30 mouse cellular contexts compared by ENCODE assay signal in genomic region chr7:30192088-30192487, GRCm38 (mm10). TPM values are rescaled to one million over a fixed set of nuclear protein-coding genes. Genes with fewer than 3 reads are reported as not detected.
DNase-seq lines count a peak whose midpoint lies in the region; ATAC-seq and TF ChIP-seq lines count a peak whose summit lies in the region.
"Had no signal": no experiment of that assay in that cellular context is flagged by ENCODE, and none has a peak within 500 bp of the region (broad histone marks: within the 10 kb centered on the region; RNA-seq: fewer than 3 reads in every experiment).

No protein-coding gene starts in this region.

- no peaks in the 10 kb centered on the region for H3K9me3 ChIP-seq in forebrain, embryonic 10.5 days
- no peaks in the 10 kb centered on the region for H3K9me3 ChIP-seq in forebrain, embryonic 11.5 days (ENCODE audit: control insufficient read depth, low read length)
- no peaks in the 10 kb centered on the region for H3K9me3 ChIP-seq in kidney, postnatal 0 days (replicated peaks; ENCODE audit: low read length)
- H3K9me3 ChIP-seq in ES-E14 (ENCODE audit: control insufficient read depth, insufficient read depth, low read depth, low read length), result no peaks in the 10 kb centered on the region
- H3K9me3 ChIP-seq in limb, embryonic 13.5 days, result no peaks in the 10 kb centered on the region
- H3K9me3 ChIP-seq: forebrain, embryonic 15.5 days; hindbrain, embryonic 13.5 days; limb, embryonic 15.5 days; lung, embryonic 15.5 days; megakaryocyte, embryonic 14.5 days; midbrain, embryonic 15.5 days; neural tube, embryonic 12.5 days had no signal

- H3K4me1 ChIP-seq in forebrain, embryonic 10.5 days, result peaks cover 29% of the 10 kb centered on the region
- H3K4me1 ChIP-seq in forebrain, embryonic 11.5 days (replicated peaks; ENCODE audit: control insufficient read depth, insufficient read depth, low read length), result peaks cover 10% of the 10 kb centered on the region
- H3K4me1 ChIP-seq in kidney, postnatal 0 days (replicated peaks; ENCODE audit: insufficient read depth, low read length), result peaks cover 20% of the 10 kb centered on the region
- peaks cover 4 to 20% of the 10 kb centered on the region in 2 experiments; a peak in 3 of 4 replicates for H3K4me1 ChIP-seq in ES-E14 (ENCODE audit: control insufficient read depth in 2 of 2, insufficient read depth in 2 of 2, low read length in 2 of 2, poor library complexity in 1 of 2)
- H3K4me1 ChIP-seq in limb, embryonic 13.5 days, result peaks cover 19% of the 10 kb centered on the region

- H3K4me3 ChIP-seq in forebrain, embryonic 10.5 days, result peak overlapping the region; percentile 78
- H3K4me3 ChIP-seq in forebrain, embryonic 11.5 days (ENCODE audit: low read depth, low read length), result no peak overlapping the region
- no peak overlapping the region for H3K4me3 ChIP-seq in kidney, postnatal 0 days (replicated peaks; ENCODE audit: low read depth, low read length)
- H3K4me3 ChIP-seq in ES-E14 (ENCODE audit: insufficient read depth in 1 of 2, low read depth in 1 of 2, low read length in 2 of 2, poor library complexity in 1 of 2, severe bottlenecking in 1 of 2), result peak overlapping the region; percentile 80 to 86; a peak in 3 of 4 replicates
- no peak overlapping the region for H3K4me3 ChIP-seq in limb, embryonic 13.5 days
- H3K4me3 ChIP-seq: neural tube, embryonic 12.5 days had no signal

- H3K36me3 ChIP-seq in forebrain, embryonic 10.5 days (replicated peaks), result peaks cover 55% of the 10 kb centered on the region
- H3K36me3 ChIP-seq in forebrain, embryonic 11.5 days (ENCODE audit: control insufficient read depth, insufficient read depth, low read length), result peaks cover 4% of the 10 kb centered on the region
- peaks cover 40% of the 10 kb centered on the region for H3K36me3 ChIP-seq in kidney, postnatal 0 days (ENCODE audit: insufficient read depth, low read length)
- H3K36me3 ChIP-seq in ES-E14 (ENCODE audit: control insufficient read depth, insufficient read depth, low read length, poor library complexity, severe bottlenecking), result peaks cover 36% of the 10 kb centered on the region
- peaks cover 52% of the 10 kb centered on the region for H3K36me3 ChIP-seq in limb, embryonic 13.5 days

- H3K27me3 ChIP-seq in forebrain, embryonic 10.5 days (ENCODE audit: poor library complexity, severe bottlenecking), result no peaks in the 10 kb centered on the region
- H3K27me3 ChIP-seq in forebrain, embryonic 11.5 days (ENCODE audit: control insufficient read depth, insufficient read depth, low read length), result no peaks in the 10 kb centered on the region
- H3K27me3 ChIP-seq in kidney, postnatal 0 days (ENCODE audit: insufficient read depth, low read length), result no peaks in the 10 kb centered on the region
- H3K27me3 ChIP-seq in limb, embryonic 13.5 days, result no peaks in the 10 kb centered on the region
- H3K27me3 ChIP-seq: CH12.LX; forebrain, embryonic 15.5 days; hindbrain, embryonic 13.5 days; limb, embryonic 15.5 days; lung, embryonic 15.5 days; megakaryocyte, embryonic 14.5 days; midbrain, embryonic 15.5 days; neural tube, embryonic 12.5 days had no signal

- H3K27ac ChIP-seq in forebrain, embryonic 10.5 days, result no peak overlapping the region
- H3K27ac ChIP-seq in forebrain, embryonic 11.5 days (ENCODE audit: low read depth, low read length), result no peak overlapping the region
- H3K27ac ChIP-seq in kidney, postnatal 0 days, result no peak overlapping the region
- no peak overlapping the region for H3K27ac ChIP-seq in ES-E14 (ENCODE audit: insufficient read depth, low read depth, low read length, poor library complexity, severe bottlenecking)
- H3K27ac ChIP-seq in limb, embryonic 13.5 days, result no peak overlapping the region
- H3K27ac ChIP-seq: forebrain, embryonic 15.5 days; hindbrain, embryonic 13.5 days; limb, embryonic 15.5 days; liver, embryonic 14.5 days; lung, embryonic 15.5 days; midbrain, embryonic 15.5 days; neural tube, embryonic 12.5 days had no signal

- DNase-seq in forebrain, embryonic 10.5 days (ENCODE audit: extremely low spot score, low spot score), result no peak
- DNase-seq in forebrain, embryonic 11.5 days (ENCODE audit: low spot score), result no peak
- no peak for DNase-seq in kidney, postnatal 0 days (ENCODE audit: low spot score)
- no peak for DNase-seq in kidney, adult 9 months
- DNase-seq in ES-E14 (ENCODE audit: low read depth, low spot score), result no peak
- DNase-seq: adrenal gland, postnatal 36 days; B cell, adult 2 months; cerebellum, postnatal 36 days; gastrocnemius, postnatal 10 days; heart, adult 11 months; heart, postnatal 10 days; kidney, adult 11 months; kidney, postnatal 36 days; layer of hippocampus, postnatal 36 days; lung, postnatal 36 days; retina, postnatal 1 day; right cerebral cortex, postnatal 4 days; thymus, adult 18-20 months; thymus, postnatal 36 days had no signal

- no peak for TF ChIP-seq CTCF in kidney, postnatal 0 days (IDR thresholded peaks at IDR 0.05; ENCODE audit: low read depth)

- no peak overlapping the region for H3K4me2 ChIP-seq in forebrain, embryonic 11.5 days (ENCODE audit: low read depth, low read length, severe bottlenecking)
- H3K4me2 ChIP-seq in kidney, postnatal 0 days (ENCODE audit: low read length), result 0 out of 2 replicates have a peak overlapping the region, but pooled peaks have one; percentile 83
- H3K4me2 ChIP-seq in limb, embryonic 13.5 days (replicated peaks), result peak overlapping the region; percentile 75

- H3K9ac ChIP-seq in forebrain, embryonic 11.5 days (ENCODE audit: low read length), result no peak overlapping the region
- no peak overlapping the region for H3K9ac ChIP-seq in kidney, postnatal 0 days (ENCODE audit: low read depth, low read length)
- 0 out of 2 replicates have a peak overlapping the region, but pooled peaks have one; percentile 60 for H3K9ac ChIP-seq in ES-E14 (ENCODE audit: insufficient read depth, low read depth, low read length, poor library complexity, severe bottlenecking)
- no peak overlapping the region for H3K9ac ChIP-seq in limb, embryonic 13.5 days
- H3K9ac ChIP-seq: limb, embryonic 15.5 days; liver, embryonic 14.5 days; midbrain, embryonic 15.5 days had no signal

- 89% methylated on average over 12 of the region's 12 CpGs for WGBS in forebrain, embryonic 10.5 days
- 91% methylated on average over 12 of the region's 12 CpGs for WGBS in forebrain, embryonic 11.5 days
- WGBS in kidney, postnatal 0 days, result 83% methylated on average over 12 of the region's 12 CpGs
- WGBS in limb, embryonic 13.5 days, result 90% methylated on average over 12 of the region's 12 CpGs

- in situ Hi-C loops in ES-E14 (cut with MboI; ENCODE audit: low sequenced_read_pairs in 2 of 2, unreplicated experiment in 2 of 2), result no loop called here

- no peak for ATAC-seq in forebrain, embryonic 11.5 days (replicated peaks; ENCODE audit: low FRiP score)
- no peak for ATAC-seq in kidney, postnatal 0 days (replicated peaks; ENCODE audit: low FRiP score, low read depth)
- no peak for ATAC-seq in limb, embryonic 13.5 days (ENCODE audit: low FRiP score, low read depth)
- ATAC-seq in granulocyte monocyte progenitor cell, adult 5-6 weeks (replicated peaks; ENCODE audit: poor library complexity, severe bottlenecking), result no peak
- ATAC-seq: forebrain, embryonic 15.5 days; midbrain, embryonic 15.5 days had no signal

RNA-seq across cellular contexts. Expression of gene Capns1, which starts 6.5 kb away (rescaled TPM):
- polyA plus RNA-seq in forebrain, embryonic 10.5 days (2016; fragmentation: Nextera tagmentation; extraction: Ambion mirVana), result 45.9 and 51.2 TPM in 2 replicates
- 39.7 and 47.7 TPM in 2 replicates for polyA plus RNA-seq in forebrain, embryonic 11.5 days (2014; fragmentation: Nextera tagmentation; extraction: Ambion mirVana)
- polyA plus RNA-seq in kidney, postnatal 0 days (2015; fragmentation: Nextera tagmentation; extraction: Ambion mirVana), result 121 and 122 TPM in 2 replicates
- total RNA-seq in ES-E14 (2012; rRNA removed), result 160 and 164 TPM in 2 replicates
- 94.9 and 100 TPM in 2 replicates for polyA plus RNA-seq in limb, embryonic 13.5 days (2015; fragmentation: Nextera tagmentation; extraction: Ambion mirVana)
- total RNA-seq in granulocyte monocyte progenitor cell, adult 5-6 weeks (2014; fragmentation: Nextera tagmentation), result 236 and 240 TPM in 2 replicates
- 176 and 196 TPM in 2 replicates for total RNA-seq in granulocyte monocyte progenitor cell, adult 5-6 weeks (2017)

RNA-seq across cellular contexts. Expression of gene Cox7a1, which starts 8.1 kb away (rescaled TPM):
- polyA plus RNA-seq in forebrain, embryonic 10.5 days (2016; fragmentation: Nextera tagmentation; extraction: Ambion mirVana), result 4.0 and 4.5 TPM in 2 replicates
- 3.5 and 3.9 TPM in 2 replicates for polyA plus RNA-seq in forebrain, embryonic 11.5 days (2014; fragmentation: Nextera tagmentation; extraction: Ambion mirVana)
- polyA plus RNA-seq in kidney, postnatal 0 days (2015; fragmentation: Nextera tagmentation; extraction: Ambion mirVana), result 32.9 and 43.0 TPM in 2 replicates
- total RNA-seq in ES-E14 (2012; rRNA removed), result 54.8 and 57.8 TPM in 2 replicates
- polyA plus RNA-seq in limb, embryonic 13.5 days (2015; fragmentation: Nextera tagmentation; extraction: Ambion mirVana), result 1.8 and 2.4 TPM in 2 replicates
- not detected in 2 replicates for total RNA-seq in granulocyte monocyte progenitor cell, adult 5-6 weeks (2014; fragmentation: Nextera tagmentation)
- total RNA-seq in granulocyte monocyte progenitor cell, adult 5-6 weeks (2017), result 1.5 TPM in 1 of 2 replicates, not detected in the other

RNA-seq across cellular contexts. Expression of gene Zfp146, which starts 22.5 kb away (rescaled TPM):
- polyA plus RNA-seq in forebrain, embryonic 10.5 days (2016; fragmentation: Nextera tagmentation; extraction: Ambion mirVana), result 20.3 and 21.1 TPM in 2 replicates
- polyA plus RNA-seq in forebrain, embryonic 11.5 days (2014; fragmentation: Nextera tagmentation; extraction: Ambion mirVana), result 14.0 and 15.5 TPM in 2 replicates
- polyA plus RNA-seq in kidney, postnatal 0 days (2015; fragmentation: Nextera tagmentation; extraction: Ambion mirVana), result 10.6 and 11.4 TPM in 2 replicates
- total RNA-seq in ES-E14 (2012; rRNA removed), result 35.0 and 37.9 TPM in 2 replicates
- polyA plus RNA-seq in limb, embryonic 13.5 days (2015; fragmentation: Nextera tagmentation; extraction: Ambion mirVana), result 22.2 and 22.4 TPM in 2 replicates
- 52.0 and 61.0 TPM in 2 replicates for total RNA-seq in granulocyte monocyte progenitor cell, adult 5-6 weeks (2014; fragmentation: Nextera tagmentation)
- total RNA-seq in granulocyte monocyte progenitor cell, adult 5-6 weeks (2017), result 80.7 and 101 TPM in 2 replicates

RNA-seq across cellular contexts. Expression of gene Polr2i, which starts 39.7 kb away (rescaled TPM):
- polyA plus RNA-seq in forebrain, embryonic 10.5 days (2016; fragmentation: Nextera tagmentation; extraction: Ambion mirVana), result 163 and 169 TPM in 2 replicates
- polyA plus RNA-seq in forebrain, embryonic 11.5 days (2014; fragmentation: Nextera tagmentation; extraction: Ambion mirVana), result 166 and 167 TPM in 2 replicates
- 148 and 157 TPM in 2 replicates for polyA plus RNA-seq in kidney, postnatal 0 days (2015; fragmentation: Nextera tagmentation; extraction: Ambion mirVana)
- total RNA-seq in ES-E14 (2012; rRNA removed), result 209 and 309 TPM in 2 replicates
- polyA plus RNA-seq in limb, embryonic 13.5 days (2015; fragmentation: Nextera tagmentation; extraction: Ambion mirVana), result 171 and 184 TPM in 2 replicates
- total RNA-seq in granulocyte monocyte progenitor cell, adult 5-6 weeks (2014; fragmentation: Nextera tagmentation), result 79.3 and 81.3 TPM in 2 replicates
- total RNA-seq in granulocyte monocyte progenitor cell, adult 5-6 weeks (2017), result 62.3 and 79.3 TPM in 2 replicates

RNA-seq across cellular contexts. Expression of gene Tbcb, which starts 40.0 kb away (rescaled TPM):
- 248 and 257 TPM in 2 replicates for polyA plus RNA-seq in forebrain, embryonic 10.5 days (2016; fragmentation: Nextera tagmentation; extraction: Ambion mirVana)
- polyA plus RNA-seq in forebrain, embryonic 11.5 days (2014; fragmentation: Nextera tagmentation; extraction: Ambion mirVana), result 235 and 270 TPM in 2 replicates
- 176 and 179 TPM in 2 replicates for polyA plus RNA-seq in kidney, postnatal 0 days (2015; fragmentation: Nextera tagmentation; extraction: Ambion mirVana)
- 158 and 173 TPM in 2 replicates for total RNA-seq in ES-E14 (2012; rRNA removed)
- polyA plus RNA-seq in limb, embryonic 13.5 days (2015; fragmentation: Nextera tagmentation; extraction: Ambion mirVana), result 219 and 220 TPM in 2 replicates
- 113 and 115 TPM in 2 replicates for total RNA-seq in granulocyte monocyte progenitor cell, adult 5-6 weeks (2014; fragmentation: Nextera tagmentation)
- 48.2 and 53.7 TPM in 2 replicates for total RNA-seq in granulocyte monocyte progenitor cell, adult 5-6 weeks (2017)

Comparison
In these comparisons a context has a peak if more than half of its experiments do, and no peak if none do; other contexts are left out.
1. H3K4me3 ChIP-seq: peak in forebrain, embryonic 10.5 days (single experiment) and ES-E14 (2 of 2); none in forebrain, embryonic 11.5 days (single experiment), kidney, postnatal 0 days (single experiment) and limb, embryonic 13.5 days (single experiment).